Comparison of ENCODE assay signal across 16 mouse cellular contexts in the genomic region with DNA sequence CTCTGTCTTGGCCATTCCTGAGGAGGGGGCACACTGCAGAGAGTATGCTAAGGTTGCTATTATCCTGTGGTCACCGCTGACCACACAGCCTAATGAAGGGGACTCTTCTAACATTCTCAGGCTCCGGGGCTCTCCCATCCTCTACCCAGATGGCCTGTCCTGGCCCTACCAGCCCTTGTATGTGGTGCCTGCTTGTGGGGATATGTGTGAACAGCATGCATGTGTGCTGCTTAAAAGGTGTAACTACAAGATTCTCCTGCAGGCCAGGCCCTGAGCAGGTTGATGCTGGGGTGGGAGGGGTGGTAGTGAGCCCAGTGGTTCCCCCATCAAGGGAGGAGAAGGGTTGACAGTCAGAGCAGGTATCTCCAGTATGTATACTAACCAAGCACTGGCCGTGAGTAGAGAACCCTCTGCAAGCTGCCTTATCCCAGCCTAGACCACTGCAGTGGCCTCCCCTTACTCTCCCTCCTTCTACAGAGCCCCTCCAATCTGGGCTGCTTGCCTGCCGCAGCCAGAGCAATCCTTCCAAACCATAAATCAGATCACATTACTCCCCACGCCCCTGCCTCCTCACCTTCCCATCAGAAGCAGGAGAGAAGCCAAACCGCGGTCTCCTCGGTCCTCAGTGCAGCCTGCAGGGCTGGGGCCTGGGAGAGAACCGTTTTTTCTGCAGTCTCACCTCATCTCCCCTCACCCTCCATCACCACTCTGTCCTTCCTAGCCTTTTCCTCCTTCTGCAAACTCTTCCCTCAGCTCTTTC. TPM values are rescaled to one million over a fixed set of nuclear protein-coding genes. Genes with fewer than 3 reads are reported as not detected.
DNase-seq lines count a peak whose midpoint lies in the region; ATAC-seq and TF ChIP-seq lines count a peak whose summit lies in the region.
"Had no signal": no experiment of that assay in that cellular context is flagged by ENCODE, and none has a peak within 500 bp of the region (broad histone marks: within the 10 kb centered on the region; RNA-seq: fewer than 3 reads in every experiment).

No protein-coding gene starts in this region.

- H3K36me3 ChIP-seq in forebrain, embryonic 12.5 days (replicated peaks): no peaks in the 10 kb centered on the region
- no peaks in the 10 kb centered on the region for H3K36me3 ChIP-seq in forebrain, embryonic 11.5 days (ENCODE audit: control insufficient read depth, insufficient read depth, low read length)
- H3K36me3 ChIP-seq in lung, embryonic 14.5 days (ENCODE audit: insufficient read depth): no peaks in the 10 kb centered on the region
- H3K36me3 ChIP-seq in intestine, embryonic 15.5 days: no peaks in the 10 kb centered on the region
- no peaks in the 10 kb centered on the region for H3K36me3 ChIP-seq in stomach, embryonic 15.5 days
- H3K36me3 ChIP-seq: midbrain, embryonic 12.5 days had no signal

- peak; percentile 20; the same call in 1 of the 2 replicates for TF ChIP-seq CTCF in lung, embryonic 14.5 days (IDR thresholded peaks at IDR 0.05; ENCODE audit: low read depth)

- intact Hi-C loops in left cerebral cortex, postnatal 4 days (cut with DNase I): no loop called here

- 0 out of 2 replicates have a peak overlapping the region, but pooled peaks have one; percentile 12 for H3K9ac ChIP-seq in forebrain, embryonic 12.5 days
- no peak overlapping the region for H3K9ac ChIP-seq in forebrain, embryonic 11.5 days (ENCODE audit: low read length)
- no peak overlapping the region for H3K9ac ChIP-seq in lung, embryonic 14.5 days
- H3K9ac ChIP-seq in intestine, embryonic 15.5 days: no peak overlapping the region
- no peak overlapping the region for H3K9ac ChIP-seq in stomach, embryonic 15.5 days
- H3K9ac ChIP-seq: midbrain, embryonic 12.5 days had no signal

- ATAC-seq in forebrain, embryonic 12.5 days (ENCODE audit: low FRiP score): no peak
- ATAC-seq in forebrain, embryonic 11.5 days (replicated peaks; ENCODE audit: low FRiP score): no peak
- no peak for ATAC-seq in lung, embryonic 14.5 days (ENCODE audit: insufficient read depth)
- ATAC-seq in intestine, embryonic 15.5 days: no peak
- no peak for ATAC-seq in stomach, embryonic 15.5 days (ENCODE audit: insufficient read depth, low FRiP score, low read depth)

- peak overlapping the region; percentile 53; the same call in 1 of the 2 replicates for H3K27ac ChIP-seq in forebrain, embryonic 12.5 days
- H3K27ac ChIP-seq in forebrain, embryonic 11.5 days (ENCODE audit: low read depth, low read length): no peak overlapping the region
- no peak overlapping the region for H3K27ac ChIP-seq in lung, embryonic 14.5 days (ENCODE audit: low read depth)
- peak overlapping the region; percentile 36; the same call in 1 of the 2 replicates for H3K27ac ChIP-seq in intestine, embryonic 15.5 days
- H3K27ac ChIP-seq in stomach, embryonic 15.5 days: peak overlapping the region; percentile 51; the same call in 1 of the 2 replicates
- H3K27ac ChIP-seq: midbrain, embryonic 12.5 days had no signal

- peaks cover 32% of the 10 kb centered on the region for H3K27me3 ChIP-seq in forebrain, embryonic 12.5 days
- H3K27me3 ChIP-seq in forebrain, embryonic 11.5 days (ENCODE audit: control insufficient read depth, insufficient read depth, low read length): peaks cover 2% of the 10 kb centered on the region
- peaks cover 15% of the 10 kb centered on the region for H3K27me3 ChIP-seq in lung, embryonic 14.5 days (ENCODE audit: insufficient read depth, low read length)
- H3K27me3 ChIP-seq in intestine, embryonic 15.5 days (replicated peaks): peaks cover 24% of the 10 kb centered on the region; the same call in 1 of the 2 replicates
- H3K27me3 ChIP-seq in stomach, embryonic 15.5 days (replicated peaks): no peaks in the 10 kb centered on the region

- 52% methylated on average over 9 of the region's 9 CpGs for WGBS in forebrain, embryonic 12.5 days
- 49% methylated on average over 9 of the region's 9 CpGs for WGBS in forebrain, embryonic 11.5 days
- WGBS in lung, embryonic 14.5 days: 32% methylated on average over 9 of the region's 9 CpGs
- WGBS in intestine, embryonic 15.5 days: 30% methylated on average over 9 of the region's 9 CpGs
- 38% methylated on average over 9 of the region's 9 CpGs for WGBS in stomach, embryonic 15.5 days

- no peak overlapping the region for H3K4me3 ChIP-seq in forebrain, embryonic 12.5 days (replicated peaks)
- no peak overlapping the region for H3K4me3 ChIP-seq in forebrain, embryonic 11.5 days (ENCODE audit: low read depth, low read length)
- H3K4me3 ChIP-seq in lung, embryonic 14.5 days (ENCODE audit: low read depth, low read length): no peak overlapping the region
- H3K4me3 ChIP-seq in intestine, embryonic 15.5 days (replicated peaks): no peak overlapping the region
- H3K4me3 ChIP-seq in stomach, embryonic 15.5 days (replicated peaks): no peak overlapping the region
- H3K4me3 ChIP-seq: midbrain, embryonic 12.5 days had no signal

- H3K4me1 ChIP-seq in forebrain, embryonic 12.5 days: peaks cover 44% of the 10 kb centered on the region
- peaks cover 22% of the 10 kb centered on the region for H3K4me1 ChIP-seq in forebrain, embryonic 11.5 days (replicated peaks; ENCODE audit: control insufficient read depth, insufficient read depth, low read length)
- peaks cover 10% of the 10 kb centered on the region; the same call in 1 of the 2 replicates for H3K4me1 ChIP-seq in lung, embryonic 14.5 days (ENCODE audit: insufficient read depth)
- H3K4me1 ChIP-seq in intestine, embryonic 15.5 days (replicated peaks): peaks cover 28% of the 10 kb centered on the region
- peaks cover 32% of the 10 kb centered on the region for H3K4me1 ChIP-seq in stomach, embryonic 15.5 days

- DNase-seq in forebrain, embryonic 11.5 days (ENCODE audit: low spot score): no peak
- DNase-seq in lung, embryonic 14.5 days: no peak
- no peak for DNase-seq in lung, postnatal 14 days
- no peak for DNase-seq in left cerebral cortex, postnatal 4 days
- no peak for DNase-seq in heart, adult 18-20 months
- DNase-seq: adrenal gland, adult 2 months; lung, adult 18-20 months; thymus, adult 2 months had no signal

- H3K9me3 ChIP-seq in forebrain, embryonic 12.5 days: no peaks in the 10 kb centered on the region
- no peaks in the 10 kb centered on the region for H3K9me3 ChIP-seq in forebrain, embryonic 11.5 days (ENCODE audit: control insufficient read depth, low read length)
- no peaks in the 10 kb centered on the region for H3K9me3 ChIP-seq in lung, embryonic 14.5 days (ENCODE audit: low read depth, low read length)
- no peaks in the 10 kb centered on the region for H3K9me3 ChIP-seq in intestine, embryonic 15.5 days
- H3K9me3 ChIP-seq in stomach, embryonic 15.5 days: no peaks in the 10 kb centered on the region
- H3K9me3 ChIP-seq: midbrain, embryonic 12.5 days had no signal

- H3K4me2 ChIP-seq in forebrain, embryonic 12.5 days: no peak overlapping the region
- H3K4me2 ChIP-seq in forebrain, embryonic 11.5 days (ENCODE audit: low read depth, low read length, severe bottlenecking): no peak overlapping the region
- H3K4me2 ChIP-seq in lung, embryonic 14.5 days: no peak overlapping the region
- no peak overlapping the region for H3K4me2 ChIP-seq in intestine, embryonic 15.5 days (replicated peaks)
- no peak overlapping the region for H3K4me2 ChIP-seq in stomach, embryonic 15.5 days
- H3K4me2 ChIP-seq: midbrain, embryonic 12.5 days had no signal

RNA-seq across cellular contexts. Expression of a gene that starts 0.7 kb away (rescaled TPM):
- 2.5 and 2.9 TPM in 2 replicates for polyA plus RNA-seq in forebrain, embryonic 12.5 days (2016; fragmentation: Nextera tagmentation; extraction: Ambion mirVana)
- 3.2 TPM in 2 replicates for polyA plus RNA-seq in forebrain, embryonic 11.5 days (2014; fragmentation: Nextera tagmentation; extraction: Ambion mirVana)
- polyA plus RNA-seq in lung, embryonic 14.5 days (2014; fragmentation: Nextera tagmentation; extraction: Ambion mirVana): 1.8 TPM in 2 replicates
- polyA plus RNA-seq in intestine, embryonic 15.5 days (2015; fragmentation: Nextera tagmentation; extraction: Ambion mirVana): 7.2 and 8.0 TPM in 2 replicates
- 5.1 and 6.9 TPM in 2 replicates for polyA plus RNA-seq in stomach, embryonic 15.5 days (2015; fragmentation: Nextera tagmentation; extraction: Ambion mirVana)
- total RNA-seq in left cerebral cortex, postnatal 4 days (2021): 1 to 10 TPM; 2.5 to 2.8 TPM
- under 1 TPM; 0.69 to 0.87 TPM for total RNA-seq in heart, adult 18-20 months (2021)

RNA-seq across cellular contexts. Expression of a gene that starts 2.6 kb away (rescaled TPM):
- 7.7 and 8.0 TPM in 2 replicates for polyA plus RNA-seq in forebrain, embryonic 12.5 days (2016; fragmentation: Nextera tagmentation; extraction: Ambion mirVana)
- polyA plus RNA-seq in forebrain, embryonic 11.5 days (2014; fragmentation: Nextera tagmentation; extraction: Ambion mirVana): 3.6 and 4.2 TPM in 2 replicates
- polyA plus RNA-seq in lung, embryonic 14.5 days (2014; fragmentation: Nextera tagmentation; extraction: Ambion mirVana): 1.3 and 1.6 TPM in 2 replicates
- 1.7 and 1.9 TPM in 2 replicates for polyA plus RNA-seq in intestine, embryonic 15.5 days (2015; fragmentation: Nextera tagmentation; extraction: Ambion mirVana)
- polyA plus RNA-seq in stomach, embryonic 15.5 days (2015; fragmentation: Nextera tagmentation; extraction: Ambion mirVana): 2.2 TPM in 2 replicates
- total RNA-seq in left cerebral cortex, postnatal 4 days (2021): 100 to 1,000 TPM; 299 to 336 TPM
- 1 to 10 TPM; 2.1 to 2.7 TPM for total RNA-seq in heart, adult 18-20 months (2021)

RNA-seq across cellular contexts. Expression of a gene that starts 46.2 kb away (rescaled TPM):
- polyA plus RNA-seq in forebrain, embryonic 12.5 days (2016; fragmentation: Nextera tagmentation; extraction: Ambion mirVana): not detected in 2 replicates
- polyA plus RNA-seq in forebrain, embryonic 11.5 days (2014; fragmentation: Nextera tagmentation; extraction: Ambion mirVana): not detected in 2 replicates
- not detected in 2 replicates for polyA plus RNA-seq in lung, embryonic 14.5 days (2014; fragmentation: Nextera tagmentation; extraction: Ambion mirVana)
- not detected in 2 replicates for polyA plus RNA-seq in intestine, embryonic 15.5 days (2015; fragmentation: Nextera tagmentation; extraction: Ambion mirVana)
- polyA plus RNA-seq in stomach, embryonic 15.5 days (2015; fragmentation: Nextera tagmentation; extraction: Ambion mirVana): not detected in 2 replicates
- not detected for total RNA-seq in left cerebral cortex, postnatal 4 days (2021)
- not detected for total RNA-seq in heart, adult 18-20 months (2021)
- total RNA-seq: adrenal gland, adult 2 months; gastrocnemius, postnatal 25 days; left cerebral cortex, adult 18-20 months had no signal
- polyA plus RNA-seq: adrenal gland, adult 2 months; C2C12; heart, postnatal 0 days; midbrain, embryonic 12.5 days had no signal

RNA-seq across cellular contexts. Expression of a gene that starts 50.3 kb away (rescaled TPM):
- 0.11 and 0.17 TPM in 2 replicates for polyA plus RNA-seq in forebrain, embryonic 12.5 days (2016; fragmentation: Nextera tagmentation; extraction: Ambion mirVana)
- polyA plus RNA-seq in forebrain, embryonic 11.5 days (2014; fragmentation: Nextera tagmentation; extraction: Ambion mirVana): 0.17 TPM in 1 of 2 replicates, not detected in the other
- polyA plus RNA-seq in lung, embryonic 14.5 days (2014; fragmentation: Nextera tagmentation; extraction: Ambion mirVana): 0.11 TPM in 1 of 2 replicates, not detected in the other
- polyA plus RNA-seq in intestine, embryonic 15.5 days (2015; fragmentation: Nextera tagmentation; extraction: Ambion mirVana): not detected in 2 replicates
- polyA plus RNA-seq in stomach, embryonic 15.5 days (2015; fragmentation: Nextera tagmentation; extraction: Ambion mirVana): not detected in 2 replicates
- total RNA-seq in left cerebral cortex, postnatal 4 days (2021): not detected
- not detected for total RNA-seq in heart, adult 18-20 months (2021)
- total RNA-seq: adrenal gland, adult 2 months; gastrocnemius, postnatal 25 days; left cerebral cortex, adult 18-20 months had no signal
- polyA plus RNA-seq: adrenal gland, adult 2 months; C2C12; heart, postnatal 0 days had no signal

Comparison
In these comparisons a context has a peak if more than half of its experiments do, and no peak if none do; other contexts are left out.
1. H3K27ac ChIP-seq: peak in forebrain, embryonic 12.5 days (single experiment), intestine, embryonic 15.5 days (single experiment) and stomach, embryonic 15.5 days (single experiment); none in forebrain, embryonic 11.5 days (single experiment) and lung, embryonic 14.5 days (single experiment).